Mouse (Mus musculus) ES-E14 (cell line): ENCODE results near the gene Mlh3. TPM values are rescaled to one million over a fixed set of nuclear protein-coding genes. Genes with fewer than 3 reads are reported as not detected.

ENCODE experiments used
- DNase-seq: peaks from one replicate; pipeline ENCODE4 v3.0.0-alpha.2; 2013; ENCODE audit warnings: low read depth, low spot score
- H3K27ac ChIP-seq: 2 replicates; pipeline ENCODE4 v1.5.1; 2012; ENCODE audit warnings: low read depth, mild to moderate bottlenecking, low read length, moderate library complexity, mixed read lengths; ENCODE audit not compliant: poor library complexity, insufficient read depth, severe bottlenecking
- H3K36me3 ChIP-seq: 2 replicates; pipeline ENCODE4 v1.6.1; 2012; ENCODE audit warnings: mild to moderate bottlenecking, low read length, moderate library complexity, mixed read lengths; ENCODE audit not compliant: control insufficient read depth, poor library complexity, insufficient read depth, severe bottlenecking
- H3K4me1 ChIP-seq, 2 experiments: fragments of 150-350 bp in 1 of 2; sonication (generic) in 1 of 2; 2 replicates each; pipeline ENCODE4 v1.6.1; 2012; ENCODE audit warnings: low read length in 2 of 2, mild to moderate bottlenecking in 1 of 2, mixed read lengths in 1 of 2; ENCODE audit not compliant: control insufficient read depth in 2 of 2, insufficient read depth in 2 of 2, poor library complexity in 1 of 2
- H3K4me3 ChIP-seq, 2 experiments: fragments of 150-350 bp in 1 of 2; sonication (generic) in 1 of 2; 2 replicates each; pipeline ENCODE4 v1.5.1; 2012; ENCODE audit warnings: low read length in 2 of 2, low read depth in 1 of 2, mild to moderate bottlenecking in 1 of 2, mixed read lengths in 1 of 2; ENCODE audit not compliant: insufficient read depth in 1 of 2, poor library complexity in 1 of 2, severe bottlenecking in 1 of 2
- H3K9ac ChIP-seq: 2 replicates; pipeline ENCODE4 v1.6.1; 2012; ENCODE audit warnings: low read depth, mild to moderate bottlenecking, low read length, mixed read lengths; ENCODE audit not compliant: poor library complexity, insufficient read depth, severe bottlenecking
- H3K9me3 ChIP-seq: fragments of 150-350 bp; sonication (generic); 2 replicates; pipeline ENCODE4 v1.6.1; 2012; ENCODE audit warnings: low read depth, mild to moderate bottlenecking, low read length; ENCODE audit not compliant: control insufficient read depth, insufficient read depth
- CHD2 ChIP-seq: IDR thresholded peaks from 2 replicates; pipeline ENCODE4 v1.6.1; 2014; ENCODE audit warnings: mild to moderate bottlenecking, low read depth, low read length, inconsistent platforms
- HCFC1 ChIP-seq: IDR thresholded peaks from 2 replicates; pipeline ENCODE4 v1.6.1; 2012; ENCODE audit warnings: low read length, inconsistent platforms, borderline replicate concordance; ENCODE audit not compliant: insufficient read depth
- MAFK ChIP-seq: IDR thresholded peaks from 2 replicates; pipeline ENCODE4 v1.6.1; 2014; ENCODE audit warnings: mild to moderate bottlenecking, low read depth, low read length, inconsistent platforms; ENCODE audit not compliant: insufficient read depth
- ZC3H11A ChIP-seq: IDR thresholded peaks from 2 replicates; pipeline ENCODE4 v1.6.1; 2012; ENCODE audit warnings: low read depth, mild to moderate bottlenecking, inconsistent platforms, low read length, borderline replicate concordance
- ZNF384 ChIP-seq: IDR thresholded peaks from 2 replicates; pipeline ENCODE4 v1.6.1; 2012; ENCODE audit warnings: low read depth, low read length, inconsistent platforms
- in situ Hi-C, 2 experiments: fragments of 600-800 bp; cut with MboI; formaldehyde crosslinking; loops; one replicate each; pipeline ENCODE4 v1.15.1; 2025; ENCODE audit warnings: low sequenced_read_pairs in 2 of 2, inconsistent platforms in 1 of 2; ENCODE audit not compliant: unreplicated experiment in 2 of 2
- total RNA-seq: library from RNA; depleted of rRNA; stranded (reverse); fragments of 300-350 nt; gene quantifications from 2 replicates; pipeline ENCODE4 v1.2.3, GENCODE M21; 2012; rRNA removed

Gene Mlh3
- total RNA-seq, 1 experiment, result 13.1 TPM

DNA sequence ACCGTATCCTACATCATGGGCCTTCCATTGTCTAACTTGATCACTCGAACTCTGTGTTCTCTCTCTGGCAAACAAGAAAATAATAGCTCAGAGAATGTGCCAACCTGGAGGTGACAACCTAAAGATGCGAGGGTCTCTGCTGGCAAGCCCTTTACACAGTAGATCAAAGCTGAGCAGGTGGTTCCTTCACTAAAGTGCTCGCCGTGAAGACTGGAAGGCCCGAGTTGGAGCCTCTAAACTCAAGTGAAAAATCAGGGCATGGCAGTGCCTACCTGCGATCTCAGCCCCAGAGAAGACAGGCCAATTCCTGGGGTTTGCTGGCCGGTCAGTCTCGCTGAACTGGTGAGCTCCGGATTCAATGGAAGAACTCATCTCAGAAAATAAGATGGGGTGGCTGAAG lies 77.3 kb downstream of the Mlh3 start:
- no peak overlapping the region for H3K9ac ChIP-seq
- H3K36me3 ChIP-seq, result no peaks in the 10 kb centered on the region
- peaks cover 4 to 7% of the 10 kb centered on the region in 2 experiments; a peak in 2 of 4 replicates for H3K4me1 ChIP-seq
- no peak overlapping the region for H3K27ac ChIP-seq
- no peak for DNase-seq
- H3K9me3 ChIP-seq, result no peaks in the 10 kb centered on the region
- no peak for TF ChIP-seq MAFK
- no peak for TF ChIP-seq HCFC1
- no peak for TF ChIP-seq ZC3H11A
- no peak for TF ChIP-seq ZNF384
- TF ChIP-seq CHD2, result no peak
- in situ Hi-C loops, result no loop called here
- no peak overlapping the region for H3K4me3 ChIP-seq

DNA sequence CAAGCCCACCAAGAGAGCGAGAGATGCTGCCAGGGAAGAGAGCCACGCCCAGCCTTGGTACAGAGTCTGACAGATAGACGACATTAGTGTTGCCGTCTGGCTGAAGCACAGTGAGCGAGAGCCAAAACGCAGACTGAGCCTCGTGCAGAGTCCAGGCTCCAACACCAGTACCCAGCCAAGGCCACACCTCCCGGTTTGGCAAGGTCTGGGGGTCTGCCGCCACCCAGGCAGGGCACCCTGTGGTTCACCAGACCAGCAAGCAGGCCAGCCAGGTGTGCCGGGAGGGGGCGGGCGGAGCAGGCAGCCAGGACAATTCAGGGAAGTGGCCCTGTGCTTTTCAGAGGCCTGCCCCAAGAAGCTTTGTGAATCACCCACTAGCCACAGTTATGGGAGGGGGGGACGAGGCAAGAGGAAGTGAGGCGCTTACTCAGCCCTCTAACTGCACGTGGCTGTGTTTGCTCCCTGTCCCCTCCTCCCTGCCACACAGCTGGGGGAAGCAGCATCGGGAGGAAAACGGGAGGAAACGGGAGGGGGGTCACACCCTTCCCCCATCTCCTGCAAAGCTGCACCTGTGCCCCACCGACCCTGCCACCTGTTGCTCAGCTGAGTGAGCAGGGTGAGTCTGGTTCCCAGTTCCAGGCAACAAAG lies 77.8 kb downstream of the Mlh3 start:
- in situ Hi-C loops, result no loop called here
- Histone ChIP-seq H3K9me3 (no peaks in the 10 kb centered on the region), H3K9ac (no peak overlapping the region), H3K27ac (no peak overlapping the region), H3K4me3 (peak overlapping the region; percentile 21 to 41; a peak in 1 of 4 replicates), H3K4me1 (peaks cover 4 to 7% of the 10 kb centered on the region in 2 experiments; a peak in 2 of 4 replicates), H3K36me3 (no peaks in the 10 kb centered on the region)
- no peak for TF ChIP-seq MAFK
- no peak for TF ChIP-seq ZNF384
- TF ChIP-seq HCFC1, result no peak
- no peak for TF ChIP-seq ZC3H11A
- no peak for TF ChIP-seq CHD2
- no peak for DNase-seq

DNA sequence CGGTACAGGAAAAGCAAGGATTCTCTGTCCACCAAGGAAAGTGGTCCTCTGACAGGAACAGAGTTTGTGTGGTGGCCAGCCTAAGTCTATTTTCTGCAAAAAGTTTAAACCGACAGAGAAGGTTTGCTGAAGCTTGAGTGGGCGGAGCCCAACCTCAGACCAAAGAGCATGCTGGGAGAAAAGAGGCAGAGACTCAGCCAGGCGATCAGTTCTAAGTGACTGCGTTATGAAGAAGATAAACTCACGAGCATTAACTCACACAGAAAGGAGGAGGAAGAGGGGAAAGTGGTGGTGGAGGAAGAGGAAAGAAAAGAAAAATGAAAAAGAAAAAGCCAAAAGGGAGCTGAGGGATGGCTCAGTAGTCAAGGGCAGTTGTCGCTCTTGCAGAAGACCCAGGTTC lies 80.1 kb downstream of the Mlh3 start:
- Histone ChIP-seq H3K36me3 (no peaks in the 10 kb centered on the region), H3K27ac (no peak overlapping the region), H3K9me3 (no peaks in the 10 kb centered on the region), H3K4me1 (peaks cover 4 to 7% of the 10 kb centered on the region in 2 experiments; a peak in 2 of 4 replicates), H3K4me3 (peak overlapping the region in 1 of 2 experiments; percentile 48; a peak in 2 of 4 replicates), H3K9ac (no peak overlapping the region; the same call in 1 of the 2 replicates)
- no peak for DNase-seq
- in situ Hi-C loops, result no loop called here
- no peak for TF ChIP-seq MAFK
- no peak for TF ChIP-seq HCFC1
- no peak for TF ChIP-seq ZNF384
- TF ChIP-seq ZC3H11A, result no peak
- TF ChIP-seq CHD2, result no peak

- peaks cover 0 to 2% of the 10 kb centered on the region in 2 experiments; a peak in 1 of 4 replicates for H3K4me1 ChIP-seq
- no peak for DNase-seq
- no peak overlapping the region for H3K4me3 ChIP-seq
- in situ Hi-C loops, result no loop called here
- H3K9me3 ChIP-seq, result no peaks in the 10 kb centered on the region
- no peak overlapping the region for H3K27ac ChIP-seq
- H3K36me3 ChIP-seq, result no peaks in the 10 kb centered on the region
- H3K9ac ChIP-seq, result no peak overlapping the region
- TF ChIP-seq HCFC1 (no peak), CHD2 (no peak), MAFK (no peak), ZNF384 (no peak), ZC3H11A (no peak)
Measured at GRCm38 (mm10) chr12:85186361-85186760, 84.0 kb downstream of the Mlh3 start.

DNA sequence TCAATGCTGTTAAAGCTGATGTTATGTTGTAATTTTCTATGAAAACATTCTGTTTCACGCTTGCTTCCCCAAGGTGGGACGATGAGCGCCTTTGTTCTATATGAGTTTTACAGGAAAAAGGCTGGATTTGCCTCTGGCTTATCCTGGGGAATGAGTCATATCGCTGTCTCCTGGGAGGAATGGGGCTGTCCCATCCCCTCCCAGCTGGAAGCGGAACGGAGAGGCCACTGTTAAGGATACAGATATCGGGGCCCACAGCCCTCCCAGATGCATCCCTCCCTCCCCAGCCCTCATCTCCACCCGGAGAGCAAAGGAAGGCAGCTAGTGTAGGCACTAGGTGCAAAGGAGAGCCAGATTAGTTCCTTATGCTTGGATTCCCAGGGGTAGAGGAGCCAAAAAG lies 84.6 kb downstream of the Mlh3 start:
- H3K27ac ChIP-seq, result no peak overlapping the region
- in situ Hi-C loops, result no loop called here
- no peak overlapping the region for H3K4me3 ChIP-seq
- no peaks in the 10 kb centered on the region for H3K9me3 ChIP-seq
- no peak overlapping the region for H3K9ac ChIP-seq
- no peak for TF ChIP-seq ZC3H11A
- no peak for TF ChIP-seq ZNF384
- no peak for TF ChIP-seq HCFC1
- TF ChIP-seq MAFK, result no peak
- TF ChIP-seq CHD2, result no peak
- no peak for DNase-seq
- peaks cover 0 to 2% of the 10 kb centered on the region in 2 experiments; a peak in 1 of 4 replicates for H3K4me1 ChIP-seq
- H3K36me3 ChIP-seq, result no peaks in the 10 kb centered on the region

Other genes with a start within 250 kb of the Mlh3 start
- gene Prox2, start 159.8 kb downstream of the Mlh3 start, total RNA-seq, result 0.98 and 1.8 TPM in 2 replicates
- 85.3 and 98.8 TPM in 2 replicates for gene Dlst, start 159.8 kb downstream of the Mlh3 start, total RNA-seq
- 4.0 and 7.8 TPM in 2 replicates for gene Rps6kl1, start 119.3 kb downstream of the Mlh3 start, total RNA-seq
- 3.0 and 6.9 TPM in 2 replicates for gene Pgf, start 92.8 kb downstream of the Mlh3 start, total RNA-seq
- 109 and 136 TPM in 2 replicates for gene Eif2b2, start 51.1 kb downstream of the Mlh3 start, total RNA-seq
- gene Acyp1, start 17.8 kb upstream of the Mlh3 start, total RNA-seq, result 12.2 and 15.0 TPM in 2 replicates
- 0.45 and 0.63 TPM in 2 replicates for gene Zc2hc1c, start 18.0 kb upstream of the Mlh3 start, total RNA-seq
- 18.1 and 20.4 TPM in 2 replicates for gene Nek9, start 68.8 kb upstream of the Mlh3 start, total RNA-seq
- 109 and 127 TPM in 2 replicates for gene Tmed10, start 104.2 kb upstream of the Mlh3 start, total RNA-seq
- gene Fos, start 203.3 kb upstream of the Mlh3 start, total RNA-seq, result 10.3 and 10.6 TPM in 2 replicates